Mouse (Mus musculus): ENCODE data around the gene Snx32.
A peak's percentile ranks its signal among the peaks of the same experiment; 100 is the strongest.
"Not testable (repeated sequence)": the region's sequence is repeated elsewhere in the genome, so short reads cannot be mapped to it uniquely, and the experiment has no call there.

Snx32 gene

DNA sequence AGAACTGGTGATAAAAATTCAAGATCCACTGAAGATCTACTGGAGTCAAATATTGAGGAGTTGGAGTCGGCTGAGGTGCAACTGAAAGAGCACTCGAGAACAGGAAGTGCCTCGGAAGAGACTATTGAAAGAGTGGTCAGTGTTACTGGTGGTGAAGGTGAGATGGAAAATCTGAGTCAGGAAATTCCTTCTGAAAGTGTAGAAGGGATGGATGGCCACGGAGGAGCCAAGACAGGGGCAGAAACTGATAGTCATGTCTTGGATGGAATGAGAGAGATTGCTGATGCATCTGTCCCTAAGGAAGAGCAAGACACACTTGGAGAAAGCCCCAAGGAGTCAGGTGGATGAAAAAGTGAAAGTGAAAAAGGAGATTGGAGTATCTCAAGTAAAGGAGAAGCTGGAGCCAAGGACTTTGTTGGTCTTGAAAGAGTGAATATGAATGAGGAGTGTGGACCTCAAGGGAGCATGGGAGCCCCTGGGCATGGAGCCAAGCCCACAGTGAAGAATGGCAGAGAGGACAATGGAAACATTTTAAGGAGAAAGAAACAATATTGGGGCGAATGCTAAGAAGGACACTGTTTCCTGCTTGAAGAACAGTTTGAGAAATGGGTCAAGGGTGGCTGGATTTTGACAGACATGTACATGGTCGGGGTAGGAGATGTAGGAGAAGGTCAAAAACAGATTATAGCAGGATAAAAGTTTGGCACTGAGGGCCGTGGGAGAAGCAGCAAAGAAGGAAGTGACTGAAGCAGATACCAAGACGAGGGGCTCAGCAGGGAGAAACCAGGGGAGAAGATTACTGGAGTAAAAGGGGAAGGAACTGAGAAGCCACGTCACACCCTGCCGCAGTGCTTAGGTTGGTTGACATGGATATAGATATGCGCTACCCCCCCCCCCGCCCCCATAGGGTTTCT lies 2.0 kb upstream of the Snx32 start:
- DNase-seq (ENCODE audit: low spot score in 2 of 2): no peak

DNA sequence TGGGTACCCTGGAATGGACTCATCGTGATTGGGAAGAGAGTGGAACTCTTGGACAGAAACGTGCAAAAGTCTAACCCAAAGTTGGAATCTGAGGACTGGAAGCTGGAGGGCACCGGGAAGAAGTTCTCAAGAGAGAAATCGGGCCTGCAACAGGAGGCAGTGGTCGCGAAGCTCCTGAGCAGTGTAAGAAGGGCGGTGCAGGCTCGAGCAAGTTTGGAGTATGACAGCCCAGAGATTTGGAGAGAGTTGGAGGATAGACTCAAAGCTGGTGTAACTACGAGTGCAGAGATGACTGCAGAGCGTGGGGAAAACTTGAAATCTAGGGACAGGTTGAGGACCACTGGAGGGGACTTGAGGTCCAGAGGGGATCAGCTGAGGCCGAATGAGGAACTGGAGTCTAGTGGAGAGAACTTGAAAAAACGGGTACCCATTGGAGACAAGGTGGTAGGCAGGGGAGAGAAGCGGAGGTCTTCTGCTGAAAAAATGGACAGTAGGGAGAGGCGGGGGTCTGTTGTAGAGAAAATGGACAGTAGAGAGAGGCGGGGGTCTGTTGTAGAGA lies 815 bp upstream of the Snx32 start:
- DNase-seq (ENCODE audit: low spot score in 2 of 2): no peak

GRCm38 (mm10) chr19:5503687-5504086 lies 6.7 kb downstream of the Snx32 start, which contains the start of gene 1700020D05Rik:
Gene 1700020D05Rik, minus strand, starts transcription at chr19:5503787.
- no peak for DNase-seq (ENCODE audit: low spot score in 2 of 2)

DNA sequence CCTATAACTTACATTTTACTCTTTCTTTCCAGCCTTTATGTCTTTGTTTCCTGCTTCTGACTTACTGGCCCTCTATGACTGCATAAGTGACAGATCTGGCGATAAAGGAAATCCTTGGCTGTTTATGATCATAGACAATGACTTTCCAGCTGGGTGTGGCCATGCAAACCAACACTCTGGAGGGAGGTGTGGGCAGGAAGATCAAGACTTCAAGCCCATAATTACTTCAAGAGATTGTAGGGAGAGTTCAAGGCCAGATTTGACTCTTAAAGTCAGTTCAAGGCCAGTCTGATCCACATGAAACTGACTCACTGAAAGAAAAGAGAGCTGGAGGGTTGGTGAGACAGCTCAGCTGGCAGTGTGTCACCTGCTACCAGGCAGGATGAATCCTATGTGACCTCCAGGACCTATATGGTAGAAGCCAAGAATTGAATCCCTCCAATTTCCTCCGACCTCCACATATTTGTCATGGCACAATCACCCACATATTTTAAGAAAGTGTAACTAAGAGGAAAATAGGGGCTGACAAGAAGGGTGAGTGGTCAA lies 9.9 kb downstream of the Snx32 start:
- DNase-seq (ENCODE audit: low spot score in 2 of 2): no peak

DNA sequence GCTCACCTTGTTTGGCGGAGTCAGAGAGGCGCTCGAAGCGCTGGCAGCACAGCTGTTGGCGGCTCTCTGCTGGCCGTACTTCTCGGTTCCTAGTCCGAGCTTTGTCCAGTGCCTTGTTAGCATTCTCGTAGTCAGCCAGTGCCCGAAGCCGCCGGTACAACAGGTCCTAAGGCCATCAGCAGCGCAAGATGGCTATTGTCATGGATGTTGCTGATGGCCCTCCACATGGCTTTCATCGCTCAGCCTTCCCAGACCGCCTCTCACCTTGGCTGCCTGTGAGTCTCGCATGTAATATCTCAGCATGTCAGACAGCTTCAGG lies 14.3 kb downstream of the Snx32 start:
- no peak for DNase-seq (ENCODE audit: low spot score in 2 of 2)

- DNase-seq (ENCODE audit: low spot score in 2 of 2): no peak
Observed at GRCm38 (mm10) chr19:5495353-5496051, 14.8 kb downstream of the Snx32 start.

GRCm38 (mm10) chr19:5494314-5494713 lies 16.0 kb downstream of the Snx32 start:
- DNase-seq (ENCODE audit: low spot score in 2 of 2): no peak

DNA sequence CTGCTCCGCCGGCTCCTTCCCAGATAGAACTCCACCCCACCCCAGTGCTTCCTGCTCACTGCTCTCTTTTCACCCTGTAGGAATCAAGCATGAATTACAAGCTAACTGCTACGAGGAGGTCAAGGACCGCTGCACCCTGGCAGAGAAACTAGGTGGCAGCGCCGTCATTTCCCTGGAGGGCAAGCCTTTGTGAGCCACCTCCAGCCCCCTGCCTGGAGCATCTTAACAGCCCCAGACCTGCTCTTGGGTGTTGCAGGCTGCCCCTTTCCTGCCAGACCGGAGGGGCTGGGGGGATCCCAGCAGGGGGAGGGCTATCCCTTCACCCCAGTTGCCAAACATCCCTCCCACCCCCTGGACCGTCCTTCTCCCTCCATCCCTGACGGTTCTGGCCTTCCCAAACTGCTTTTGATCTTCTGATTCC lies 17.0 kb downstream of the Snx32 start:
- not testable (repeated sequence) for DNase-seq (ENCODE audit: low spot score in 2 of 2)

- no peak for DNase-seq (ENCODE audit: low spot score in 2 of 2)
Observed at GRCm38 (mm10) chr19:5492641-5493040, 17.7 kb downstream of the Snx32 start.

DNA sequence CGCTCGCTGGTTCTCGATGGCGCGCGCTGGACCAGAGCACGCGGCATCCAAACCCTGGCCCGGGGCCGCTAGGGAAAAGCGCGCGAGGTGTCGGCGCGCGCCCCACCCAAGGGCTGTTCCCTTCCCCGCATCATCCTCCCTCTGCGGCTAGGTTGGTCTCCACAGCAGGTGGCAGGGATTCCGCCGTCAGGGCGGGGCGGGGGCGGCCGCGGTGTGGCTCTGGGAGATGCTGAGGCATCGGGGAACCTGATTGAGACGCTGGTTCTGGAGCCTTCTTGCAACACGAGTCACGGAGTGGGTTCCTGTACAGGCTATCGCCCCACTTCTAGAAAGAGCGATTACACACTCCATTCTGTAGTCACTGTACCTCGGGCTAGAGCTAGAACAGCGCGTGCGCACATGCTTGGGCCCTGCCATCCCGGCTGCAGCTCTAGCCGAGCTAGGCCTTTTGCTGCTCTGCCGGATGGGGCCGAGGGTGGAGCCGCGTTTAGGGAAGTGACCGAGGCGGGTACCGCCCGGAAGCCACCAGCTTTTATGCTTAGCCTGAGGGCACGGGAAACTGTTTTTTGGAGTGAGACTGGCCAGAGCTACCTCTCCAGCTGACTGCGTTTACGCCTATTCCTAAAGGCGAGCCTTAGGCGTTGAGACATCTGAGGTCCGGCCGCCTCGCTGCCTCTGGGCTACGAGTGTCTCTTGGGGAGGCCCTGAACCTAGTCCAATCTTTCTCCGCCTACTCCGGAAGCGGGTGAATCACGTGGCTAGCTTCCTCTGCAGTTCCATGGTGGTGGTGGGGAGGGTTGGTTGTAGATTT lies 19.2 kb downstream of the Snx32 start:
- peak; percentile 77 to 82 for DNase-seq (ENCODE audit: low spot score in 2 of 2)

GRCm38 (mm10) chr19:5490313-5490897 lies 19.9 kb downstream of the Snx32 start, which contains the start of gene Cfl1:
Gene Cfl1, plus strand, starts transcription at chr19:5490455.
- DNase-seq (ENCODE audit: low spot score in 2 of 2): peak; percentile 94 to 96

DNA sequence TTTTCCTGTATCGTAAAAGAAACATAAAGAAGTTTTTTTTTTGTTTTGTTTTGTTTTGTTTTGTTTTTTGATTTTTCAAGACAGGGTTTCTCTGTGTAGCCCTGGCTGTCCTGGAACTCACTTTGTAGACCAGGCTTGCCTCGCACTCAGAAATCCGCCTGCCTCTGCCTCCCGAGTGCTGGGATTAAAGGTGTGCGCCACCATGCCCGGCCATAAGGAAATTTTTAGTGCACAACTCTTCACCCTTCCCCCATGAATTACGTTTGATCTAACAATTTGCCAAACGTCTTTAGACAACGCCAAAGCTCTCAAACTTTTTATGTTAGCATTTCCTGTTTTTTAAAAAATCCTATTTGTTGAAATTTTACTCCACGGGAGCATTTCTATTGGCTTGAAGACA lies 20.6 kb downstream of the Snx32 start:
- not testable (repeated sequence) for DNase-seq (ENCODE audit: low spot score in 2 of 2)

DNA sequence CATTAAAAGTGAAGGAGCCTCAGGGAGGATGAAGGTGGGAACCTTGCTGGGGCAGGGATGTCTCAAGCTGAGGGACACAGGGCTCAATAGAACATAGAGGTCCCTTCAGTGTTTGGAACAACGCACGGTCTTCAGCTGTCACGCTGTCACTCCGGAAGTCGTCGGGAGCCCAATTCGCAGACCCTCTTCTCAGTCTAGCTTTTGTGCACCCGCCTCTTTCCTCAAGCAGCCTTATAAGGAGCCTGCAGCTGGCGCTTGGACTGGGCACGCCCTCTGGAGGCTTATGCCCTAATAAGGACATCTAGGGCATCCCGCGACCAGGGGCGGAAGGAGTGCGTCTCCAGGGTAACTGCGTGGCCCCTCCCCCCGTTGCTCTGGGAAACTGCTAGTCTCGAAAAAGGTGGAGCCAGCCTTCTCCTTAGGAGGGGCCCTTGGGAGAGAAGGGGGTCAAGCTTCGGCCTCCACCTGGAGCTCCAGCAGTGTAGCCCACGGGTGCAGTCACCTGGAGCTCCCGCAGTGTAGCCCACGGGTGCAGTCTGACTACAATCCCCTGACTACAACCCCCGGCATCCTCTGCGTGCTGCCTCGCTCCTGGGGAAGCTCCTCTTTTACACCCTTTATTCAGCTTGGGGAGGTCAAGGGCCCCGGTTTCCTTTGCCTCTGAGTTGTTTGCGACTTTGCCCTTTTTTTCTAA lies 21.3 kb downstream of the Snx32 start:
- peak; percentile 98 to 99 for DNase-seq (ENCODE audit: low spot score in 2 of 2)

DNA sequence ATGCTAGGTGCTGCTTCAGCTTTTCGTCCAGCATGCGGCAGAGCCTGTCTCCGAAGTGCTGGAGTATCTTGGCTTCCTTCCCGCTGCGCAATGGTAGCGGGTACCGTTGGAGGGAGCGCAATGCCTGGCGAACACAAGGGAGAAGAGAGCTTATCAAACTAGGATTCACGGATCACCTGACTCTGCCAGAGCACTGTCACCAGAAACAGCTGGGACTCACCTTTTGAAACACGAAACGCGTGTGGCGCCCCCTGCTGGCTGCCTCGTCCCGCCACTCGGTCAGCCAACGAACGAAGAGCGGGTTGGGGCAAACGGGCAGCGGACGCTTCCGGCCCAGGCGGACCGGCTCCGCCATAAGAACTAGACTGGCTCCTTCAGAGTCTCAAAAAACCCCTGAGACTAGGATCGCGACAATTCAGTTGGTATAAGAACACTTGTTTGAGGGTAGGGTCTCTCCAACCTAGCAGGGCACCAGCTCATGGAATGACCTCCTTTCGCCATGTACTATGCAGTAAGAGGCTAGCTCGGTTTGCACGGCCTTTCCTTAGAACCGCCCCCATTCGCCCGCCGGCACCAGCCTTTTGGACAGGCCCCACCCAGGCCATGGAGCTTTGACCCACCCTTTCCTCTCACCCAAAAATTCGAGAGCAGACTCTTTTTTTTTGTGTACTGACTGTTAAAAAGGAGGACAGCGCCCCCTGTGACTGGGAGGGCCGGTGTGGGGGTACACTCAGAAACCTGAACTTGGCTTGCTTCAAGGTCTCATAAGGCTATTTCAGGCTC lies 22.4 kb downstream of the Snx32 start, which contains the start of gene Mus81:
TSS of gene Mus81 (minus strand) at position 635 of the 783 bp plus-strand sequence.
- peak; percentile 94 to 96 for DNase-seq (ENCODE audit: low spot score in 2 of 2)

- no peak for DNase-seq (ENCODE audit: low spot score in 2 of 2)
Observed at GRCm38 (mm10) chr19:5486771-5487170, 23.6 kb downstream of the Snx32 start.

DNA sequence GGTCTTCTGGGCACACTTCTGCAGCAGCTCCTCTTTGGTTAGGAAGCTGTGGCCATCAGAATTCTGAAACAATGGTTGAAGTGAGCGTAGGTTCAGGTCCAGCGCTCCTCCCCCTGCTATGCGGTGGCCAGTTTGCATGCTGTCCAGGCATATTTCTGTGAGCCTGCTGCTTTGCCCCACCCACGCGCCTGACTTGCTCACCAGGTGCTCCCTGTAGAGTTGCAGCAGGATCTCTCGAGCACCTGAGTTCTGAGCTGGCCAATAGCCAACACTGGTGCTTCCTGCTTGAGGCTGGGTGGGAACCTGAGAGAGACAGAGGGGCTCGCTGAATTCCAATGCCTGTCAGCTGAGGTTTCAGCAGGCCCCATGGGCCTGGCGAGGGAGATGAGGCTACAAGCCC lies 24.1 kb downstream of the Snx32 start:
- no peak for DNase-seq (ENCODE audit: low spot score in 2 of 2)

DNA sequence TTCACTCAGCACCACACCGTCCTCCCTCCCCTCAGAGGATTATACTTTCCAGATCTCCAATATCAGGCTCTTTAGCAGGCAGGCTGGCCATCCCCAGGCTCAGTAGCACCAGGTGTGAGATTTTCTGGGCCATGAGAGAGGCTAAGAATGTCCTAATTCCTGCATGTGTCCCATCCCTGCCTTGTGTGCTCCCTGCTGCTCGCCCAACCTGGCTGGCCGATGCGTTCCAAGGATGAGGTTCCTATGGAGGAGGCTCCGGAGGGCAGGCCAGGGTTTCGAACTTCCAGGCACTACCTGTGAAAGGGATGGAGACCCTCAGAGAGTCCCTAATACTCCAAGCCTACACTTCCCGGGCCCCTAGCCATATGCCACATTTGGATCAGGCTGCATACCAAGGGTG lies 24.5 kb downstream of the Snx32 start:
- no peak for DNase-seq (ENCODE audit: low spot score in 2 of 2)

- DNase-seq (ENCODE audit: low spot score in 2 of 2): no peak
Observed at GRCm38 (mm10) chr19:5485371-5485770, 25.0 kb downstream of the Snx32 start.

GRCm38 (mm10) chr19:5484496-5484895 lies 25.8 kb downstream of the Snx32 start:
- DNase-seq (ENCODE audit: low spot score in 2 of 2): no peak
